Mouse (Mus musculus) ES-E14 (cell line): Measurements from ENCODE around the gene Ptbp1.

Experiments used
- CHD2 ChIP-seq: IDR thresholded peaks from 2 replicates; pipeline ENCODE4 v1.6.1; 2014; ENCODE audit warnings: mild to moderate bottlenecking, low read depth, low read length, inconsistent platforms
- HCFC1 ChIP-seq: IDR thresholded peaks from 2 replicates; pipeline ENCODE4 v1.6.1; 2012; ENCODE audit warnings: low read length, inconsistent platforms, borderline replicate concordance; ENCODE audit not compliant: insufficient read depth
- MAFK ChIP-seq: IDR thresholded peaks from 2 replicates; pipeline ENCODE4 v1.6.1; 2014; ENCODE audit warnings: mild to moderate bottlenecking, low read depth, low read length, inconsistent platforms; ENCODE audit not compliant: insufficient read depth
- ZC3H11A ChIP-seq: IDR thresholded peaks from 2 replicates; pipeline ENCODE4 v1.6.1; 2012; ENCODE audit warnings: low read depth, mild to moderate bottlenecking, inconsistent platforms, low read length, borderline replicate concordance

GRCm38 (mm10) chr10:79852107-79852789 is 2.0 kb upstream of the Ptbp1 start:
- no peak for TF ChIP-seq MAFK
- TF ChIP-seq CHD2, result no peak
- no peak for TF ChIP-seq HCFC1
- no peak for TF ChIP-seq ZC3H11A
